ENCODE assay signal across 15 mouse cellular contexts in the genomic region with DNA sequence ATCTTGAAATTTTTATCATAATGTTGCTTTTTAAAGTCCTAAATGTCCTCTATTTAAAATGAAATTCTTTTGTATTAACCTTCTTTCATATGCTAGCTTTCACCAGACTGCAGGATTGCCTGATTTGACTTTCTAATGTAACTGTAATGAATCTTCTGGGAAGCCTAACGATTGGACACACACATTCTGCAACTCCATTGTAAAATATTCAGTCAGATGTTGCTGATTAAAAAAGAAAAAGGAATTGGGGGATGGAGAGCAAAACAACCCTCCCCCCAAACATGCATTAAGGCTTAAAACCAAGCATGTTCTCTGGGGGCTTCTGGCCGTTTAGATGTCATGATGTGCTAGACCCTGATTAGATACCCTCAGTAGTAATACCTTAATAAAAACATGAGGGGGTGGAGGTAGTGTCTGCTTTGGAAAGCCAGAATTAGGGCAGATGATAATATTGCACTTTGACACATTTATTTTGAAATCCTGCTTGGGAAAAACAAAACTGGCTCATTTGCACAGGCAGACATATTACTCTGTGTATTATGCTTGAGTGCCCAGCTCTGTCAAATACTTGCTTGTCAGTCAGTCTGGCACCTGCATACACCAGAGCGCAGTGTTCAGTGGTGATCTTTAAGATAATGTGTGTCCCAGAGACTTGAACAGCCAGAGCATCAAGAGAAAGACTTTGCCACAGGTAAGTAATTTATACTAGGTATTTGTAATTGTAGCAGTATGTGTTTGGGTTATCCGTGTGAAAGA. TPM values are rescaled to one million over a fixed set of nuclear protein-coding genes. Genes with fewer than 3 reads are reported as not detected.
DNase-seq lines count a peak whose midpoint lies in the region; ATAC-seq lines count a peak whose summit lies in the region.
"Had no signal": no experiment of that assay in that cellular context is flagged by ENCODE, and none has a peak within 500 bp of the region (broad histone marks: within the 10 kb centered on the region; RNA-seq: fewer than 3 reads in every experiment).

No protein-coding gene starts in this region.

- no peak overlapping the region for H3K4me3 ChIP-seq in hindbrain, embryonic 11.5 days (ENCODE audit: low read depth, low read length)
- H3K4me3 ChIP-seq in hindbrain, embryonic 10.5 days: no peak overlapping the region
- no peak overlapping the region for H3K4me3 ChIP-seq in midbrain, embryonic 14.5 days (replicated peaks; ENCODE audit: low read depth, low read length)
- H3K4me3 ChIP-seq: erythroblast, embryonic 14.5 days had no signal

- peak; percentile 30 for DNase-seq in hindbrain, embryonic 11.5 days (ENCODE audit: low spot score)
- DNase-seq in hindbrain, embryonic 10.5 days (ENCODE audit: low spot score): no peak
- DNase-seq in retina, postnatal 1 day: peak; percentile 14
- no peak for DNase-seq in retina, embryonic 14.5 days (ENCODE audit: low spot score)
- peak; percentile 59 for DNase-seq in midbrain, embryonic 14.5 days
- DNase-seq in cerebellum, adult 8-10 months: no peak
- DNase-seq in thymus, postnatal 25 days: no peak
- no peak for DNase-seq in cerebellum, adult 11-12 months
- DNase-seq: adrenal gland, postnatal 10 days; cerebellum, adult 18-20 months; heart, postnatal 14 days; liver, postnatal 0 days had no signal

- no peaks in the 10 kb centered on the region for H3K4me1 ChIP-seq in hindbrain, embryonic 11.5 days (replicated peaks; ENCODE audit: control insufficient read depth, insufficient read depth, low read length)
- peaks cover 16% of the 10 kb centered on the region for H3K4me1 ChIP-seq in hindbrain, embryonic 10.5 days (replicated peaks)
- peaks cover 33% of the 10 kb centered on the region for H3K4me1 ChIP-seq in midbrain, embryonic 14.5 days (ENCODE audit: control insufficient read depth, insufficient read depth, low read length)

- 57% methylated on average over 4 of the region's 4 CpGs for WGBS in hindbrain, embryonic 11.5 days
- WGBS in hindbrain, embryonic 10.5 days: 76% methylated on average over 4 of the region's 4 CpGs
- WGBS in midbrain, embryonic 14.5 days: 31% methylated on average over 4 of the region's 4 CpGs

- no peak overlapping the region for H3K9ac ChIP-seq in hindbrain, embryonic 11.5 days (ENCODE audit: low read depth, low read length)
- no peak overlapping the region for H3K9ac ChIP-seq in midbrain, embryonic 14.5 days (replicated peaks; ENCODE audit: low read length)
- H3K9ac ChIP-seq: liver, postnatal 0 days had no signal

- no peaks in the 10 kb centered on the region for H3K36me3 ChIP-seq in hindbrain, embryonic 11.5 days (ENCODE audit: control insufficient read depth, insufficient read depth, low read length)
- peaks cover 18% of the 10 kb centered on the region for H3K36me3 ChIP-seq in hindbrain, embryonic 10.5 days
- no peaks in the 10 kb centered on the region for H3K36me3 ChIP-seq in midbrain, embryonic 14.5 days (ENCODE audit: control insufficient read depth, insufficient read depth, low read length)

- peak overlapping the region; percentile 78 for H3K27ac ChIP-seq in hindbrain, embryonic 11.5 days (ENCODE audit: low read depth, low read length)
- no peak overlapping the region for H3K27ac ChIP-seq in hindbrain, embryonic 10.5 days
- H3K27ac ChIP-seq in midbrain, embryonic 14.5 days (replicated peaks; ENCODE audit: low read depth, low read length): peak overlapping the region; percentile 77

- no peaks in the 10 kb centered on the region for H3K27me3 ChIP-seq in hindbrain, embryonic 11.5 days (ENCODE audit: control insufficient read depth, insufficient read depth, low read length)
- H3K27me3 ChIP-seq in hindbrain, embryonic 10.5 days (ENCODE audit: insufficient read depth, poor library complexity, severe bottlenecking): no peaks in the 10 kb centered on the region
- H3K27me3 ChIP-seq in midbrain, embryonic 14.5 days (ENCODE audit: control insufficient read depth, insufficient read depth, low read length): no peaks in the 10 kb centered on the region

- no peaks in the 10 kb centered on the region for H3K9me3 ChIP-seq in hindbrain, embryonic 11.5 days (ENCODE audit: control insufficient read depth, low read length)
- H3K9me3 ChIP-seq in hindbrain, embryonic 10.5 days: no peaks in the 10 kb centered on the region
- no peaks in the 10 kb centered on the region for H3K9me3 ChIP-seq in midbrain, embryonic 14.5 days (ENCODE audit: control insufficient read depth, low read length)

- ATAC-seq in hindbrain, embryonic 11.5 days (ENCODE audit: low FRiP score): peak; percentile 53; the same call in 1 of the 2 replicates
- ATAC-seq in midbrain, embryonic 14.5 days (ENCODE audit: low FRiP score, low TSS enrichment): no peak; the same call in 1 of the 2 replicates
- ATAC-seq: intestine, embryonic 16.5 days; liver, postnatal 0 days had no signal

- no peak overlapping the region for H3K4me2 ChIP-seq in hindbrain, embryonic 11.5 days (replicated peaks; ENCODE audit: low read depth, low read length)
- H3K4me2 ChIP-seq in midbrain, embryonic 14.5 days (ENCODE audit: low read length): peak overlapping the region; percentile 23
- H3K4me2 ChIP-seq: heart, embryonic 11.5 days had no signal

RNA-seq across cellular contexts. Expression of gene Rere, which starts 52.7 kb away (rescaled TPM):
- polyA plus RNA-seq in hindbrain, embryonic 11.5 days (2014; fragmentation: Nextera tagmentation; extraction: Ambion mirVana): 40.5 and 50.0 TPM in 2 replicates
- polyA plus RNA-seq in hindbrain, embryonic 10.5 days (2016; fragmentation: Nextera tagmentation; extraction: Ambion mirVana): 29.4 and 40.4 TPM in 2 replicates
- polyA plus RNA-seq in midbrain, embryonic 14.5 days (2014; fragmentation: Nextera tagmentation; extraction: Ambion mirVana): 37.6 and 48.6 TPM in 2 replicates

Comparison
In these comparisons a context has a peak if more than half of its experiments do, and no peak if none do; other contexts are left out.
1. DNase-seq: peak in hindbrain, embryonic 11.5 days (single experiment), retina, postnatal 1 day (single experiment) and midbrain, embryonic 14.5 days (single experiment); none in hindbrain, embryonic 10.5 days (single experiment), retina, embryonic 14.5 days (single experiment), cerebellum, adult 8-10 months (single experiment), thymus, postnatal 25 days (single experiment) and cerebellum, adult 11-12 months (single experiment).